Mouse (Mus musculus) 416B (cell line): ENCODE data around the gene Arid3a.

Experiments used
- DNase-seq: peaks from one replicate; pipeline ENCODE4 v3.0.0; 2011; ENCODE audit warnings: low read depth

Arid3a gene

GRCm38 (mm10) chr10:79946752-79947322 is 20.0 kb downstream of the Arid3a start:
- no peak for DNase-seq

GRCm38 (mm10) chr10:79947502-79947901 is 20.7 kb downstream of the Arid3a start:
- DNase-seq = no peak

- DNase-seq = no peak
Observed at GRCm38 (mm10) chr10:79949873-79950272, 23.0 kb downstream of the Arid3a start.

- DNase-seq = no peak
Observed at GRCm38 (mm10) chr10:79950661-79951060, 23.8 kb downstream of the Arid3a start.

- DNase-seq = peak; percentile 50
Observed at GRCm38 (mm10) chr10:79953946-79954345, 27.1 kb downstream of the Arid3a start.

- DNase-seq = no peak
Observed at GRCm38 (mm10) chr10:79955691-79956090, 28.8 kb downstream of the Arid3a start.

- no peak for DNase-seq
Observed at GRCm38 (mm10) chr10:79956643-79957154, 29.9 kb downstream of the Arid3a start.

- peak; percentile 82 for DNase-seq
Observed at GRCm38 (mm10) chr10:79958140-79958816, 31.4 kb downstream of the Arid3a start.

GRCm38 (mm10) chr10:79959412-79959811 is 32.6 kb downstream of the Arid3a start:
- peak; percentile 57 for DNase-seq

GRCm38 (mm10) chr10:79959847-79960601 is 33.2 kb downstream of the Arid3a start, which contains the start of gene Wdr18:
Gene Wdr18 (plus strand): TSS chr10:79960152.
- DNase-seq = peak; percentile 100

- peak; percentile 17 for DNase-seq
Observed at GRCm38 (mm10) chr10:79960671-79961294, 33.9 kb downstream of the Arid3a start.

GRCm38 (mm10) chr10:79964727-79965126 is 37.9 kb downstream of the Arid3a start:
- no peak for DNase-seq

- no peak for DNase-seq
Observed at GRCm38 (mm10) chr10:79965325-79965724, 38.5 kb downstream of the Arid3a start.

- DNase-seq = no peak
Observed at GRCm38 (mm10) chr10:79966886-79967400, 40.1 kb downstream of the Arid3a start.

GRCm38 (mm10) chr10:79968181-79968580 is 41.3 kb downstream of the Arid3a start:
- DNase-seq = no peak

GRCm38 (mm10) chr10:79969124-79969568 is 42.3 kb downstream of the Arid3a start:
- DNase-seq = no peak

- no peak for DNase-seq
Observed at GRCm38 (mm10) chr10:79970415-79971182, 43.8 kb downstream of the Arid3a start, which contains the start of gene Grin3b. Gene Grin3b (plus strand): TSS chr10:79970715.

- DNase-seq = no peak
Observed at GRCm38 (mm10) chr10:79971183-79971497, 44.3 kb downstream of the Arid3a start.

- no peak for DNase-seq
Observed at GRCm38 (mm10) chr10:79972831-79973230, 46.0 kb downstream of the Arid3a start.

- no peak for DNase-seq
Observed at GRCm38 (mm10) chr10:79974087-79974486, 47.2 kb downstream of the Arid3a start.

GRCm38 (mm10) chr10:79974668-79975067 is 47.8 kb downstream of the Arid3a start:
- DNase-seq = no peak
